ENCODE assay signal across 13 mouse cellular contexts in the genomic region with DNA sequence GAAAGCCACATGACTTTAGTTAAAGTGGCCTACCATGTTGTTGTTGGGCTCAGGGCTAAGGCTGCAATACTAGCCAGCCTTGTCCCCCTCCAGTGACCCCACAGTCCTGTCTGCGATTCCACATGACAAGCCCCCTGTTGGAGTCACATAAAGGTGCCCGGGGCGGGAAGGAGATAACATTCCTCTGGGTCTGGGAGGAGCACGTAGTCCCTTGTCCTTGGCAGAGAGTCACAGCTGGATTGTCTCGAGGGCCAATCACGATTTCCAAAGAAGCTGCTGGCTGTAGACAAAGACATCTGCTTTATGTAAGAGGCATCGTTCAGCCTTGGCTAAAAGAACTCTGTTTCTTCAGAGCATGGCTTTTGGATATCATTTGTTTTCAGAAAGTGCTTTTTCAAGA. TPM values are rescaled to one million over a fixed set of nuclear protein-coding genes. Genes with fewer than 3 reads are reported as not detected.
A peak's percentile ranks its signal among the peaks of the same experiment; 100 is the strongest.
DNase-seq lines count a peak whose midpoint lies in the region; ATAC-seq and TF ChIP-seq lines count a peak whose summit lies in the region.
"Had no signal": no experiment of that assay in that cellular context is flagged by ENCODE, and none has a peak within 500 bp of the region (broad histone marks: within the 10 kb centered on the region; RNA-seq: fewer than 3 reads in every experiment).

No protein-coding gene starts in this region.

- no peak for DNase-seq in kidney, adult 11 months
- DNase-seq in heart, adult 9 months (ENCODE audit: low spot score in 2 of 2), result peak; percentile 64 to 67
- DNase-seq in heart, postnatal 4 days, result peak; percentile 50
- DNase-seq in lung, postnatal 25 days (ENCODE audit: low spot score), result peak; percentile 24
- DNase-seq in right cerebral cortex, postnatal 14 days, result no peak
- DNase-seq in forebrain, postnatal 0 days, result no peak
- no peak for DNase-seq in cerebellum, adult 11-12 months
- DNase-seq: adrenal gland, adult 8-10 months; cerebellum, adult 18-20 months had no signal

- no peaks in the 10 kb centered on the region for H3K36me3 ChIP-seq in kidney, embryonic 15.5 days
- no peaks in the 10 kb centered on the region for H3K36me3 ChIP-seq in forebrain, postnatal 0 days (ENCODE audit: insufficient read depth)
- H3K36me3 ChIP-seq: hindbrain, embryonic 10.5 days; neural tube, embryonic 12.5 days had no signal

- H3K4me3 ChIP-seq in kidney, embryonic 15.5 days (replicated peaks), result no peak overlapping the region
- H3K4me3 ChIP-seq in forebrain, postnatal 0 days (ENCODE audit: low read depth, low read length), result no peak overlapping the region
- H3K4me3 ChIP-seq: hindbrain, embryonic 10.5 days; megakaryocyte, embryonic 14.5 days; neural tube, embryonic 12.5 days had no signal

- no peaks in the 10 kb centered on the region for H3K27me3 ChIP-seq in kidney, embryonic 15.5 days
- no peaks in the 10 kb centered on the region for H3K27me3 ChIP-seq in forebrain, postnatal 0 days (ENCODE audit: insufficient read depth, low read length)
- H3K27me3 ChIP-seq: neural tube, embryonic 12.5 days had no signal

- 37% methylated on average over 7 of the region's 7 CpGs for WGBS in kidney, embryonic 15.5 days
- 49% methylated on average over 7 of the region's 7 CpGs for WGBS in forebrain, postnatal 0 days

- H3K4me1 ChIP-seq in kidney, embryonic 15.5 days, result 0 out of 2 replicates have a peak, but pooled peaks cover 6% of the 10 kb centered on the region
- no peaks in the 10 kb centered on the region for H3K4me1 ChIP-seq in forebrain, postnatal 0 days (ENCODE audit: insufficient read depth)
- H3K4me1 ChIP-seq: hindbrain, embryonic 10.5 days; megakaryocyte, embryonic 14.5 days; neural tube, embryonic 12.5 days had no signal

- peak; percentile 25; the same call in 1 of the 2 replicates for ATAC-seq in kidney, embryonic 15.5 days (replicated peaks; ENCODE audit: low FRiP score)
- ATAC-seq in forebrain, postnatal 0 days, result no peak

- H3K9me3 ChIP-seq in kidney, embryonic 15.5 days (replicated peaks), result no peaks in the 10 kb centered on the region
- H3K9me3 ChIP-seq in forebrain, postnatal 0 days (ENCODE audit: low read length), result no peaks in the 10 kb centered on the region
- H3K9me3 ChIP-seq: hindbrain, embryonic 10.5 days had no signal

- H3K4me2 ChIP-seq in kidney, embryonic 15.5 days, result no peak overlapping the region
- H3K4me2 ChIP-seq in forebrain, postnatal 0 days (ENCODE audit: low read depth), result no peak overlapping the region
- H3K4me2 ChIP-seq: neural tube, embryonic 12.5 days had no signal

- no peak overlapping the region for H3K9ac ChIP-seq in kidney, embryonic 15.5 days
- no peak overlapping the region for H3K9ac ChIP-seq in forebrain, postnatal 0 days
- H3K9ac ChIP-seq: neural tube, embryonic 12.5 days had no signal

- TF ChIP-seq CTCF in forebrain, postnatal 0 days (IDR thresholded peaks at IDR 0.05; ENCODE audit: low read depth), result no peak

- peak overlapping the region; percentile 81 for H3K27ac ChIP-seq in kidney, embryonic 15.5 days
- no peak overlapping the region for H3K27ac ChIP-seq in forebrain, postnatal 0 days (ENCODE audit: low read depth, low read length)
- H3K27ac ChIP-seq: hindbrain, embryonic 10.5 days; neural tube, embryonic 12.5 days had no signal

RNA-seq across cellular contexts. Expression of a gene that starts 31.2 kb away (rescaled TPM):
- polyA plus RNA-seq in kidney, embryonic 15.5 days (2015; fragmentation: Nextera tagmentation; extraction: Ambion mirVana), result 75.3 and 112 TPM in 2 replicates
- total RNA-seq in heart, postnatal 4 days (2021), result 100 to 1,000 TPM; 153 to 163 TPM
- 22.3 and 31.8 TPM in 2 replicates for total RNA-seq in forebrain, postnatal 0 days (2014; rRNA removed)
- polyA plus RNA-seq in forebrain, postnatal 0 days (2015; fragmentation: Nextera tagmentation; extraction: Ambion mirVana), result 14.6 and 15.9 TPM in 2 replicates

Comparison
In these comparisons a context has a peak if more than half of its experiments do, and no peak if none do; other contexts are left out.
1. DNase-seq: peak in heart, adult 9 months (2 of 2), heart, postnatal 4 days (single experiment) and lung, postnatal 25 days (single experiment); none in kidney, adult 11 months (single experiment), right cerebral cortex, postnatal 14 days (single experiment), forebrain, postnatal 0 days (single experiment) and cerebellum, adult 11-12 months (single experiment).